Mouse (Mus musculus): ENCODE measurements at regions not wholly inside any gene's neighbourhood (a gene's known extent, or its start where the extent isn't known, plus 50 kb on each side); places are given as distances from the start of the nearest gene placed in this dataset.

DNA sequence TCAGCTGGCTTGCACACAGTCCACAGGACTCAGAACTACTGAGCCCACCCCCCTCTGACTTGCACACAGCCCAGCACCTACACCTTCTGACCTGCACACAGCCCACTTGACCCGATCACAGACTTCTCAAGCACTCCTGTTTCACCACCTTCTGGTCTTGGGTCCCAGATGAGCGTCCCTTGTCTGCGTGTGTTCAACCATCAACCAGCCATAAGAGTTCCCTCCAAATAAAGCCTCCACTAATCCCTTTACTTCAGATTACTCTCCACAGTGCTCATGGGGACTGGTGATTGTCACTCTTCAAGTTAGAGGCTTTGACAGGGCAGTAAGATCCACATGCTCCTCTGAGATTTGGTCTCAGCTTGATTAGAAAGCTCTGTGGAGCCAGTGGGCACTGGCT, 180.3 kb downstream of the Opa1 start:
- TF ChIP-seq CTCF (IDR thresholded peaks at IDR 0.05; ENCODE audit: low read depth, low read length) (no peak), POLR2A (IDR thresholded peaks at IDR 0.05; ENCODE audit: extremely low read depth, insufficient read depth, low read length) (no peak)
